Mouse (Mus musculus) duodenum, adult 2 months (tissue): Measurements from ENCODE around the gene Vmac. TPM values are rescaled to one million over a fixed set of nuclear protein-coding genes. Genes with fewer than 3 reads are reported as not detected.

Experiments used
- polyA plus RNA-seq: library from polyadenylated mRNA; depleted of rRNA; stranded (reverse); fragments of >200 nt; gene quantifications from 2 replicates; pipeline ENCODE4 v1.2.3, GENCODE M21; 2012; ENCODE audit warnings: low replicate concordance; rRNA removed

Vmac gene
- polyA plus RNA-seq = 12.6 and 14.3 TPM in 2 replicates

GRCm38 (mm10) chr17:56717363-56718058 is at the start of gene Vmac, which contains the start of gene Ndufa11:
Gene Vmac (minus strand): TSS chr17:56718022.
Gene Ndufa11 (plus strand): TSS chr17:56717767.

GRCm38 (mm10) chr17:56764474-56765354 is 46.9 kb upstream of the Vmac start, which contains the start of gene Dus3l:
Gene Dus3l (plus strand): TSS chr17:56764757.

GRCm38 (mm10) chr17:56757416-56758123 is 39.7 kb upstream of the Vmac start, which contains the start of gene Nrtn:
Gene Nrtn (minus strand): TSS chr17:56757530.

GRCm38 (mm10) chr17:56672941-56673646 is 44.7 kb downstream of the Vmac start, which contains the start of gene Ranbp3:
Gene Ranbp3 (plus strand): TSS chr17:56673294.

Other genes with a start within 250 kb of the Vmac start
- 25.7 and 52.3 TPM in 2 replicates for gene Ptprs, start 241.5 kb downstream of the Vmac start, polyA plus RNA-seq
- gene Znrf4, start 205.6 kb downstream of the Vmac start, polyA plus RNA-seq = not detected in 2 replicates
- gene Gm20219, start 163.6 kb downstream of the Vmac start, polyA plus RNA-seq = 2.0 and 4.9 TPM in 2 replicates
- 81.6 and 116 TPM in 2 replicates for gene Safb2, start 133.4 kb downstream of the Vmac start, polyA plus RNA-seq
- gene Safb, start 133.2 kb downstream of the Vmac start, polyA plus RNA-seq = 94.0 and 121 TPM in 2 replicates
- 110 and 138 TPM in 2 replicates for gene 2410015M20Rik, start 108.3 kb downstream of the Vmac start, polyA plus RNA-seq
- gene Rpl36, start 104.6 kb downstream of the Vmac start, polyA plus RNA-seq = 1,297 and 1,737 TPM in 2 replicates
- 47.0 and 47.8 TPM in 2 replicates for gene Lonp1, start 91.1 kb downstream of the Vmac start, polyA plus RNA-seq
- gene Catsperd, start 89.9 kb downstream of the Vmac start, polyA plus RNA-seq = 0.21 and 0.26 TPM in 2 replicates
- gene Ranbp3, start 44.7 kb downstream of the Vmac start, polyA plus RNA-seq = 54.2 and 59.4 TPM in 2 replicates
- gene Ndufa11, start 255 bp downstream of the Vmac start, polyA plus RNA-seq = 935 and 1,518 TPM in 2 replicates
- gene Nrtn, start 39.5 kb upstream of the Vmac start, polyA plus RNA-seq = 42.6 and 69.2 TPM in 2 replicates
- gene Dus3l, start 46.7 kb upstream of the Vmac start, polyA plus RNA-seq = 52.6 and 66.0 TPM in 2 replicates
- 6.7 and 10.7 TPM in 2 replicates for gene Prr22, start 52.2 kb upstream of the Vmac start, polyA plus RNA-seq
- 6.4 and 8.5 TPM in 2 replicates for gene Rfx2, start 113.0 kb upstream of the Vmac start, polyA plus RNA-seq
- gene Acsbg2, start 156.4 kb upstream of the Vmac start, polyA plus RNA-seq = not detected in 2 replicates
- gene 1700061G19Rik, start 157.5 kb upstream of the Vmac start, polyA plus RNA-seq = 0.04 and 0.06 TPM in 2 replicates
- 33.7 and 35.2 TPM in 2 replicates for gene Mllt1, start 217.4 kb upstream of the Vmac start, polyA plus RNA-seq